Mouse (Mus musculus) E14TG2a.4 (cell line): ENCODE results near the gene Fam205c.

Source experiments
- CTCF ChIP-seq: conservative IDR thresholded peaks from 2 replicates; pipeline ENCODE4 v1.5.1; 2014; ENCODE audit warnings: low read length
- NANOG ChIP-seq: IDR thresholded peaks from 2 replicates; pipeline ENCODE4 v1.6.1; 2014; ENCODE audit warnings: borderline replicate concordance, low read length, mixed read lengths
- POU5F1 ChIP-seq: IDR thresholded peaks from 2 replicates; pipeline ENCODE4 v1.6.1; 2014; ENCODE audit warnings: low read length, borderline replicate concordance

DNA sequence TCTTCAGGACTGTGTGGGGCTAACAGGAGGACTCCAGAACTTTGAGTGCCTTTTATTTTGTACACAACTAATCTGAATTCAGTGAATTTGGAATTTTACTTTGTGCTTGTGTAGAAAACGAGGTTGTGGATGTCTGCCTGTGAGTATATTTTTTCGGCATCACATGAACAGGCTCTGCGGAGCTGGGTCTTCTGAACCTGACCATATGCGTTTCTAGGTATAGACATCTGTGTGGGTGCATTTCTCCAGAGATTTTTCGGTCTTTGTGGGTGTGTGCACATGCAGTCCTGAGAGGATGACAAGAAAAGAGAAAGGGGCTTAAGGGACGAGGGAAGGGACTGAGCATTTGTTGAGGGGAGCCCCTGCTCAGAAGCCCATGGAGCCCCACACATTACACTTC lies 12.9 kb upstream of the Fam205c start:
- TF ChIP-seq CTCF (no peak), NANOG (no peak), POU5F1 (no peak)
